Mouse (Mus musculus) kidney, adult 2 months (tissue): Measurements from ENCODE around the gene Upk3b.

Experiments used
- CTCF ChIP-seq: fragments of 200-500 bp; conservative IDR thresholded peaks from 2 replicates; pipeline ENCODE4 v1.5.1; 2011; ENCODE audit warnings: low read depth, mild to moderate bottlenecking, control low read depth, low read length, moderate library complexity, mixed read lengths; ENCODE audit not compliant: insufficient read depth, insufficient read length
- POLR2A ChIP-seq: fragments of 200-500 bp; IDR thresholded peaks from one replicate; pipeline ENCODE4 v1.6.1; 2011; ENCODE audit warnings: low read depth, low read length, control low read depth

DNA sequence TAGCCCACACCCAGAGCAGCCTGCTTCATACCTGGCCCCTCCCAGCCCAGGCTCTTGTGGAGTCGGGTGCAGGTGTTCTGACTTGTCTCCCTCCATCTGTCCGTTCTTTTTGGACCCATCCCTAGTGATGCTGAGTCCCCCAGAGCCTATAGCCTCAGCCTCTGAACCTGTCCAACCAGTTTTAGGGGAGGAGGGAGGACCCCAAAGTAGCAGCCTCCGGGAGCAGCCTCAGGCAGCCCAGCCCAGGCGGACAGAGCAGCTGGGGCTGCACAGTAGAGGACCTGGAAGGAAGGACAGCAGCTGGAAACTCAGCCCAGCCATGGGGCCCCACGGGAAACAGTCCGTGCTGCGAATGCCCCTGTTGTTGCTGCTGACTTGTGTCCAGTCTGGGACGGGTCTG, 18.8 kb downstream of the Upk3b start:
- TF ChIP-seq CTCF (no peak), POLR2A (no peak)
